8 mouse cellular contexts compared by ENCODE assay signal in genomic region chr6:87732151-87733011, GRCm38 (mm10). TPM values are rescaled to one million over a fixed set of nuclear protein-coding genes. Genes with fewer than 3 reads are reported as not detected.
DNase-seq lines count a peak whose midpoint lies in the region; ATAC-seq and TF ChIP-seq lines count a peak whose summit lies in the region.

No protein-coding gene starts in this region.

- 3% methylated on average over 50 of the region's 53 CpGs for WGBS in heart, embryonic 15.5 days
- 6% methylated on average over 49 of the region's 53 CpGs for WGBS in liver, embryonic 12.5 days (ENCODE audit: insufficient replicate concordance)
- WGBS in stomach, embryonic 14.5 days: 4% methylated on average over 48 of the region's 53 CpGs

- no peaks in the 10 kb centered on the region for H3K36me3 ChIP-seq in heart, embryonic 15.5 days
- no peaks in the 10 kb centered on the region for H3K36me3 ChIP-seq in liver, embryonic 12.5 days
- H3K36me3 ChIP-seq in stomach, embryonic 14.5 days (ENCODE audit: control insufficient read depth, insufficient read depth, low read length): no peaks in the 10 kb centered on the region

- peak overlapping the region; percentile 96 for H3K4me2 ChIP-seq in heart, embryonic 15.5 days
- H3K4me2 ChIP-seq in liver, embryonic 12.5 days: peak overlapping the region; percentile 69
- peak overlapping the region; percentile 98 for H3K4me2 ChIP-seq in stomach, embryonic 14.5 days (replicated peaks; ENCODE audit: low read depth, low read length)

- no peak overlapping the region for H3K27ac ChIP-seq in cortical plate, adult 2 months (ENCODE audit: insufficient read depth, low read length)
- no peak overlapping the region for H3K27ac ChIP-seq in heart, embryonic 15.5 days
- no peak overlapping the region for H3K27ac ChIP-seq in liver, embryonic 12.5 days
- H3K27ac ChIP-seq in stomach, embryonic 14.5 days (ENCODE audit: low read length): no peak overlapping the region

- H3K27me3 ChIP-seq in heart, embryonic 15.5 days: peaks cover 60% of the 10 kb centered on the region
- peaks cover 97% of the 10 kb centered on the region for H3K27me3 ChIP-seq in liver, embryonic 12.5 days (replicated peaks)
- H3K27me3 ChIP-seq in stomach, embryonic 14.5 days (ENCODE audit: control insufficient read depth, insufficient read depth, low read length): peaks cover 27% of the 10 kb centered on the region

- peak; percentile 13 to 21 for DNase-seq in layer of hippocampus, postnatal 25 days (ENCODE audit: extremely low spot score in 1 of 2, low spot score in 1 of 2)
- DNase-seq in layer of hippocampus, adult 9-10 months (ENCODE audit: low spot score): no peak
- no peak for DNase-seq in adrenal gland, adult 2 months
- no peak for DNase-seq in urinary bladder, adult 2 months (ENCODE audit: low spot score)

- TF ChIP-seq CTCF in cortical plate, adult 2 months (IDR thresholded peaks at IDR 0.05; ENCODE audit: extremely low read depth, insufficient read depth, low read length): no peak

- no peak overlapping the region for H3K9ac ChIP-seq in heart, embryonic 15.5 days
- H3K9ac ChIP-seq in liver, embryonic 12.5 days: no peak overlapping the region
- H3K9ac ChIP-seq in stomach, embryonic 14.5 days (replicated peaks; ENCODE audit: low read depth, low read length): no peak overlapping the region

- no peaks in the 10 kb centered on the region for H3K9me3 ChIP-seq in heart, embryonic 15.5 days (replicated peaks)
- no peaks in the 10 kb centered on the region for H3K9me3 ChIP-seq in liver, embryonic 12.5 days (replicated peaks)
- H3K9me3 ChIP-seq in stomach, embryonic 14.5 days (ENCODE audit: control insufficient read depth, low read depth, low read length): no peaks in the 10 kb centered on the region

- no peak for TF ChIP-seq POLR2A in cortical plate, adult 2 months (IDR thresholded peaks at IDR 0.05; ENCODE audit: extremely low read depth, insufficient read depth, low read length)

- no peak for ATAC-seq in heart, embryonic 15.5 days (replicated peaks; ENCODE audit: insufficient number of reproducible peaks, insufficient read depth, low FRiP score, low read depth)
- ATAC-seq in liver, embryonic 12.5 days: no peak
- ATAC-seq in stomach, embryonic 14.5 days (ENCODE audit: insufficient number of reproducible peaks, insufficient read depth, low FRiP score, low read depth): no peak

- peaks cover 2% of the 10 kb centered on the region for H3K4me1 ChIP-seq in cortical plate, adult 2 months (ENCODE audit: control insufficient read depth, insufficient read depth, low read length)
- peaks cover 41% of the 10 kb centered on the region for H3K4me1 ChIP-seq in heart, embryonic 15.5 days (replicated peaks)
- H3K4me1 ChIP-seq in liver, embryonic 12.5 days: peaks cover 21% of the 10 kb centered on the region
- H3K4me1 ChIP-seq in stomach, embryonic 14.5 days (ENCODE audit: control insufficient read depth, insufficient read depth, low read length): peaks cover 19% of the 10 kb centered on the region; the same call in 1 of the 2 replicates

- peak overlapping the region; percentile 66 for H3K4me3 ChIP-seq in cortical plate, adult 2 months (ENCODE audit: insufficient read depth, low read length)
- peak overlapping the region; percentile 64 for H3K4me3 ChIP-seq in heart, embryonic 15.5 days
- peak overlapping the region; percentile 42 for H3K4me3 ChIP-seq in liver, embryonic 12.5 days
- H3K4me3 ChIP-seq in stomach, embryonic 14.5 days (ENCODE audit: low read depth, low read length): peak overlapping the region; percentile 61

RNA-seq across cellular contexts. Expression of gene Efcc1, which starts 1.7 kb away (rescaled TPM):
- total RNA-seq in layer of hippocampus, postnatal 25 days (2021): 1 to 10 TPM; 3.4 to 3.7 TPM
- 6.3 and 6.7 TPM in 2 replicates for polyA plus RNA-seq in cortical plate, adult 2 months (2012; rRNA removed)
- polyA plus RNA-seq in heart, embryonic 15.5 days (2015; fragmentation: Nextera tagmentation; extraction: Ambion mirVana): 0.77 and 0.99 TPM in 2 replicates
- polyA plus RNA-seq in liver, embryonic 12.5 days (2016; fragmentation: Nextera tagmentation; extraction: Ambion mirVana): 0.51 and 0.63 TPM in 2 replicates
- 2.2 TPM in 2 replicates for polyA plus RNA-seq in stomach, embryonic 14.5 days (2014; fragmentation: Nextera tagmentation; extraction: Ambion mirVana)
- total RNA-seq in adrenal gland, adult 2 months (2021): 1 to 10 TPM in 1 of 2 experiments, under 1 TPM in 1; 0.63 to 1.1 TPM
- polyA plus RNA-seq in adrenal gland, adult 2 months (2012; rRNA removed): 1.1 and 1.4 TPM in 2 replicates
- 3.9 and 6.0 TPM in 2 replicates for polyA plus RNA-seq in urinary bladder, adult 2 months (2012; rRNA removed)

RNA-seq across cellular contexts. Expression of gene Gp9, which starts 45.5 kb away (rescaled TPM):
- under 1 TPM; 0.42 to 0.74 TPM for total RNA-seq in layer of hippocampus, postnatal 25 days (2021)
- polyA plus RNA-seq in cortical plate, adult 2 months (2012; rRNA removed): 1.6 and 1.7 TPM in 2 replicates
- polyA plus RNA-seq in heart, embryonic 15.5 days (2015; fragmentation: Nextera tagmentation; extraction: Ambion mirVana): 3.9 and 4.2 TPM in 2 replicates
- 40.9 and 44.2 TPM in 2 replicates for polyA plus RNA-seq in liver, embryonic 12.5 days (2016; fragmentation: Nextera tagmentation; extraction: Ambion mirVana)
- polyA plus RNA-seq in stomach, embryonic 14.5 days (2014; fragmentation: Nextera tagmentation; extraction: Ambion mirVana): 0.68 and 0.80 TPM in 2 replicates
- total RNA-seq in adrenal gland, adult 2 months (2021): under 1 TPM in 1 of 2 experiments, not detected in 1; 0.45 TPM
- 0.84 and 1.0 TPM in 2 replicates for polyA plus RNA-seq in adrenal gland, adult 2 months (2012; rRNA removed)
- polyA plus RNA-seq in urinary bladder, adult 2 months (2012; rRNA removed): 0.19 and 0.27 TPM in 2 replicates

Comparison
In these comparisons a context has a peak if more than half of its experiments do, and no peak if none do; other contexts are left out.
1. DNase-seq: peak in layer of hippocampus, postnatal 25 days (2 of 2); none in layer of hippocampus, adult 9-10 months (single experiment), adrenal gland, adult 2 months (single experiment) and urinary bladder, adult 2 months (single experiment).
2. Peak in every context shown above with its lines, with median percentiles within 50 percentile points of each other: H3K4me3 ChIP-seq and H3K4me2 ChIP-seq.